Mouse (Mus musculus) thymus, adult 2 months (tissue): ENCODE data around the gene Casp3.

Experiments used
- CTCF ChIP-seq: fragments of 200-500 bp; IDR thresholded peaks from 2 replicates; pipeline ENCODE4 v1.5.1; 2012; ENCODE audit warnings: mild to moderate bottlenecking, control low read depth, low read length, moderate library complexity, borderline replicate concordance; ENCODE audit not compliant: control insufficient read depth, poor library complexity, insufficient read depth; ENCODE audit errors: extremely low read depth
- POLR2A ChIP-seq: fragments of 200-500 bp; IDR thresholded peaks from 2 replicates; pipeline ENCODE4 v1.6.1; 2012; ENCODE audit warnings: mild to moderate bottlenecking, low read length, control low read depth, moderate library complexity; ENCODE audit not compliant: control insufficient read depth, poor library complexity, insufficient read depth; ENCODE audit errors: extremely low read depth

- TF ChIP-seq CTCF (no peak), POLR2A (no peak)
Measured at GRCm38 (mm10) chr8:46600959-46601707, 16.0 kb upstream of the Casp3 start.
